8 mouse cellular contexts compared by ENCODE assay signal in genomic region chr8:70041885-70042546, GRCm38 (mm10). TPM values are rescaled to one million over a fixed set of nuclear protein-coding genes. Genes with fewer than 3 reads are reported as not detected.
DNase-seq lines count a peak whose midpoint lies in the region; ATAC-seq lines count a peak whose summit lies in the region.

No protein-coding gene starts in this region.

- H3K36me3 ChIP-seq in embryonic facial prominence, embryonic 15.5 days, result 0 out of 2 replicates have a peak, but pooled peaks cover 7% of the 10 kb centered on the region
- peaks cover 9% of the 10 kb centered on the region; the same call in 1 of the 2 replicates for H3K36me3 ChIP-seq in hindbrain, embryonic 14.5 days (replicated peaks; ENCODE audit: control insufficient read depth, insufficient read depth)
- H3K36me3 ChIP-seq in liver, embryonic 13.5 days, result peaks cover 6% of the 10 kb centered on the region; the same call in 1 of the 2 replicates
- 0 out of 2 replicates have a peak, but pooled peaks cover 3% of the 10 kb centered on the region for H3K36me3 ChIP-seq in neural tube, embryonic 12.5 days

- peak; percentile 66 for DNase-seq in cerebellum, adult 9-11 months
- no peak for DNase-seq in cerebellum, adult 11-12 months
- DNase-seq in hindbrain, embryonic 14.5 days (ENCODE audit: low spot score), result no peak
- DNase-seq in liver, embryonic 13.5 days, result peak; percentile 50
- peak; percentile 28 to 39 for DNase-seq in urinary bladder, postnatal 36 days (ENCODE audit: low spot score in 2 of 2)

- peak overlapping the region; percentile 89 for H3K27ac ChIP-seq in embryonic facial prominence, embryonic 15.5 days (replicated peaks)
- H3K27ac ChIP-seq in hindbrain, embryonic 14.5 days, result peak overlapping the region; percentile 88
- H3K27ac ChIP-seq in liver, embryonic 13.5 days, result peak overlapping the region; percentile 88
- no peak overlapping the region for H3K27ac ChIP-seq in neural tube, embryonic 12.5 days

- H3K9ac ChIP-seq in embryonic facial prominence, embryonic 15.5 days, result peak overlapping the region; percentile 88
- H3K9ac ChIP-seq in hindbrain, embryonic 14.5 days, result peak overlapping the region; percentile 98
- H3K9ac ChIP-seq in liver, embryonic 13.5 days, result peak overlapping the region; percentile 95
- H3K9ac ChIP-seq in neural tube, embryonic 12.5 days, result peak overlapping the region; percentile 89

- H3K4me2 ChIP-seq in embryonic facial prominence, embryonic 15.5 days (replicated peaks), result peak overlapping the region; percentile 77
- peak overlapping the region; percentile 96 for H3K4me2 ChIP-seq in hindbrain, embryonic 14.5 days (replicated peaks)
- peak overlapping the region; percentile 89 for H3K4me2 ChIP-seq in liver, embryonic 13.5 days
- peak overlapping the region; percentile 95 for H3K4me2 ChIP-seq in neural tube, embryonic 12.5 days (replicated peaks)

- no peaks in the 10 kb centered on the region for H3K9me3 ChIP-seq in embryonic facial prominence, embryonic 15.5 days (replicated peaks)
- H3K9me3 ChIP-seq in hindbrain, embryonic 14.5 days (ENCODE audit: control insufficient read depth, low read length), result no peaks in the 10 kb centered on the region
- H3K9me3 ChIP-seq in liver, embryonic 13.5 days (replicated peaks), result no peaks in the 10 kb centered on the region
- no peaks in the 10 kb centered on the region for H3K9me3 ChIP-seq in neural tube, embryonic 12.5 days

- WGBS in embryonic facial prominence, embryonic 15.5 days, result 1% methylated on average over 47 of the region's 47 CpGs
- WGBS in hindbrain, embryonic 14.5 days, result 1% methylated on average over 47 of the region's 47 CpGs
- under 1% methylated on average over 47 of the region's 47 CpGs for WGBS in liver, embryonic 13.5 days (ENCODE audit: insufficient replicate concordance)
- WGBS in neural tube, embryonic 12.5 days, result under 1% methylated on average over 47 of the region's 47 CpGs

- ATAC-seq in CD4-positive, CD25-positive, alpha-beta regulatory T cell, adult 4 months, result peak; percentile 9
- peak; percentile 25; the same call in 1 of the 2 replicates for ATAC-seq in embryonic facial prominence, embryonic 15.5 days (ENCODE audit: insufficient number of reproducible peaks, low FRiP score, low TSS enrichment, low read depth)
- ATAC-seq in hindbrain, embryonic 14.5 days (ENCODE audit: low FRiP score), result no peak; the same call in none of the 2 replicates
- peak; percentile 32; the same call in 1 of the 2 replicates for ATAC-seq in liver, embryonic 13.5 days (ENCODE audit: low read depth)
- ATAC-seq in neural tube, embryonic 12.5 days (ENCODE audit: low FRiP score, low read depth), result peak; percentile 54

- H3K27me3 ChIP-seq in embryonic facial prominence, embryonic 15.5 days, result no peaks in the 10 kb centered on the region
- H3K27me3 ChIP-seq in hindbrain, embryonic 14.5 days (ENCODE audit: control insufficient read depth, insufficient read depth, low read length), result no peaks in the 10 kb centered on the region
- H3K27me3 ChIP-seq in liver, embryonic 13.5 days, result no peaks in the 10 kb centered on the region
- no peaks in the 10 kb centered on the region for H3K27me3 ChIP-seq in neural tube, embryonic 12.5 days (replicated peaks)

- H3K4me1 ChIP-seq in embryonic facial prominence, embryonic 15.5 days, result peaks cover 40% of the 10 kb centered on the region
- peaks cover 29% of the 10 kb centered on the region for H3K4me1 ChIP-seq in hindbrain, embryonic 14.5 days (replicated peaks; ENCODE audit: control insufficient read depth, insufficient read depth, low read length)
- peaks cover 66% of the 10 kb centered on the region for H3K4me1 ChIP-seq in liver, embryonic 13.5 days (replicated peaks)
- peaks cover 30% of the 10 kb centered on the region for H3K4me1 ChIP-seq in neural tube, embryonic 12.5 days

- H3K4me3 ChIP-seq in embryonic facial prominence, embryonic 15.5 days (replicated peaks), result peak overlapping the region; percentile 97
- peak overlapping the region; percentile 99 for H3K4me3 ChIP-seq in hindbrain, embryonic 14.5 days (replicated peaks; ENCODE audit: low read length)
- peak overlapping the region; percentile 87 for H3K4me3 ChIP-seq in liver, embryonic 13.5 days (replicated peaks)
- peak overlapping the region; percentile 87 for H3K4me3 ChIP-seq in neural tube, embryonic 12.5 days

RNA-seq across cellular contexts. Expression of gene Mau2, which starts 0.5 kb away (rescaled TPM):
- polyA plus RNA-seq in CD4-positive, CD25-positive, alpha-beta regulatory T cell, adult 4 months (2017; shearing (Covaris generic)), result 10 to 100 TPM; 43.3 to 70.0 TPM
- 52.7 and 61.3 TPM in 2 replicates for polyA plus RNA-seq in embryonic facial prominence, embryonic 15.5 days (2015; fragmentation: Nextera tagmentation; extraction: Ambion mirVana)
- 69.3 and 69.4 TPM in 2 replicates for polyA plus RNA-seq in hindbrain, embryonic 14.5 days (2014; fragmentation: Nextera tagmentation; extraction: Ambion mirVana)
- 22.7 and 26.6 TPM in 2 replicates for polyA plus RNA-seq in liver, embryonic 13.5 days (2015; fragmentation: Nextera tagmentation; extraction: Ambion mirVana)
- 70.4 and 70.9 TPM in 2 replicates for polyA plus RNA-seq in neural tube, embryonic 12.5 days (2016; fragmentation: Nextera tagmentation; extraction: Ambion mirVana)

RNA-seq across cellular contexts. Expression of gene Sugp1, which starts 0.6 kb away (rescaled TPM):
- polyA plus RNA-seq in CD4-positive, CD25-positive, alpha-beta regulatory T cell, adult 4 months (2017; shearing (Covaris generic)), result 10 to 100 TPM; 51.1 to 80.3 TPM
- 44.3 and 45.1 TPM in 2 replicates for polyA plus RNA-seq in embryonic facial prominence, embryonic 15.5 days (2015; fragmentation: Nextera tagmentation; extraction: Ambion mirVana)
- polyA plus RNA-seq in hindbrain, embryonic 14.5 days (2014; fragmentation: Nextera tagmentation; extraction: Ambion mirVana), result 40.3 and 44.8 TPM in 2 replicates
- polyA plus RNA-seq in liver, embryonic 13.5 days (2015; fragmentation: Nextera tagmentation; extraction: Ambion mirVana), result 20.2 and 21.7 TPM in 2 replicates
- polyA plus RNA-seq in neural tube, embryonic 12.5 days (2016; fragmentation: Nextera tagmentation; extraction: Ambion mirVana), result 56.4 and 57.0 TPM in 2 replicates

RNA-seq across cellular contexts. Expression of gene Tm6sf2, which starts 30.7 kb away (rescaled TPM):
- polyA plus RNA-seq in CD4-positive, CD25-positive, alpha-beta regulatory T cell, adult 4 months (2017; shearing (Covaris generic)), result 1 to 10 TPM in 1 of 2 experiments, under 1 TPM in 1; 0.60 to 1.1 TPM
- polyA plus RNA-seq in embryonic facial prominence, embryonic 15.5 days (2015; fragmentation: Nextera tagmentation; extraction: Ambion mirVana), result 1.4 and 2.1 TPM in 2 replicates
- 1.0 and 1.9 TPM in 2 replicates for polyA plus RNA-seq in hindbrain, embryonic 14.5 days (2014; fragmentation: Nextera tagmentation; extraction: Ambion mirVana)
- 0.98 and 1.1 TPM in 2 replicates for polyA plus RNA-seq in liver, embryonic 13.5 days (2015; fragmentation: Nextera tagmentation; extraction: Ambion mirVana)
- polyA plus RNA-seq in neural tube, embryonic 12.5 days (2016; fragmentation: Nextera tagmentation; extraction: Ambion mirVana), result 1.2 and 1.7 TPM in 2 replicates

RNA-seq across cellular contexts. Expression of gene Hapln4, which starts 41.2 kb away (rescaled TPM):
- not detected for polyA plus RNA-seq in CD4-positive, CD25-positive, alpha-beta regulatory T cell, adult 4 months (2017; shearing (Covaris generic))
- polyA plus RNA-seq in embryonic facial prominence, embryonic 15.5 days (2015; fragmentation: Nextera tagmentation; extraction: Ambion mirVana), result 0.43 and 0.56 TPM in 2 replicates
- polyA plus RNA-seq in hindbrain, embryonic 14.5 days (2014; fragmentation: Nextera tagmentation; extraction: Ambion mirVana), result 0.80 and 1.1 TPM in 2 replicates
- polyA plus RNA-seq in liver, embryonic 13.5 days (2015; fragmentation: Nextera tagmentation; extraction: Ambion mirVana), result 0.05 and 0.51 TPM in 2 replicates
- 0.33 and 0.50 TPM in 2 replicates for polyA plus RNA-seq in neural tube, embryonic 12.5 days (2016; fragmentation: Nextera tagmentation; extraction: Ambion mirVana)

RNA-seq across cellular contexts. Expression of gene Gatad2a, which starts 45.8 kb away (rescaled TPM):
- polyA plus RNA-seq in CD4-positive, CD25-positive, alpha-beta regulatory T cell, adult 4 months (2017; shearing (Covaris generic)), result 10 to 100 TPM; 17.4 to 21.6 TPM
- polyA plus RNA-seq in embryonic facial prominence, embryonic 15.5 days (2015; fragmentation: Nextera tagmentation; extraction: Ambion mirVana), result 43.6 and 49.8 TPM in 2 replicates
- 26.4 and 26.5 TPM in 2 replicates for polyA plus RNA-seq in hindbrain, embryonic 14.5 days (2014; fragmentation: Nextera tagmentation; extraction: Ambion mirVana)
- polyA plus RNA-seq in liver, embryonic 13.5 days (2015; fragmentation: Nextera tagmentation; extraction: Ambion mirVana), result 27.1 and 27.8 TPM in 2 replicates
- polyA plus RNA-seq in neural tube, embryonic 12.5 days (2016; fragmentation: Nextera tagmentation; extraction: Ambion mirVana), result 61.3 and 66.9 TPM in 2 replicates

Comparison
In these comparisons a context has a peak if more than half of its experiments do, and no peak if none do; other contexts are left out.
1. DNase-seq: peak in cerebellum, adult 9-11 months (single experiment), liver, embryonic 13.5 days (single experiment) and urinary bladder, postnatal 36 days (2 of 2); none in cerebellum, adult 11-12 months (single experiment) and hindbrain, embryonic 14.5 days (single experiment).
2. Peak in every context shown above with its lines, with median percentiles within 50 percentile points of each other: H3K4me2 ChIP-seq, H3K4me3 ChIP-seq and H3K9ac ChIP-seq.